Mouse (Mus musculus): ENCODE results near the gene Col28a1. TPM values are rescaled to one million over a fixed set of nuclear protein-coding genes. Genes with fewer than 3 reads are reported as not detected.
A peak's percentile ranks its signal among the peaks of the same experiment; 100 is the strongest.

Col28a1 gene
- 0.22 and 0.36 TPM in 2 replicates for polyA plus RNA-seq (2012; rRNA removed)

GRCm38 (mm10) chr6:8192517-8192916 is at the start of gene Col28a1:
Gene Col28a1, minus strand, starts transcription at chr6:8192617.
- no peak for DNase-seq (ENCODE audit: low read depth)

DNA sequence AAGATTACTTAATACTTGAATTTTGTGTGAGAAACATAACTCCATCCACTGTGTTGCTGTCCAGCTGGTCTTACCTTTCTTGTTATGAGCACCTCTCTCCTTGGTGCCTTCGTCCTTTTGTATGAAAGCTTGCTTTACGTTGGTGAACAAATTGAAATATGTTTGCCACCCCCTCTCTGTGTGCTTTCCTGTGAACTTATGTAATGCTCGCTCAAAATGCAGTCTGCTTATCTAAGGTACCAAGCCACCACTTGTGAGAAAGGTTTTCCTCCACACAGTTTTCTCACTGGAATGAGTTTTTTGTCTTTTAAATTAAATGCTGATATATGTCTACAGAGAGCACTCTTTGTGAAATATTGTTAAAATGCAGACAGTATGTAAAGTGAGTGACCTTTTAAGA is 36.2 kb upstream of the Col28a1 start:
- DNase-seq (ENCODE audit: low read depth): no peak

- no peak for DNase-seq (ENCODE audit: low read depth)
These were observed 34.6 kb upstream of the Col28a1 start for GRCm38 (mm10) chr6:8227035-8227434.

GRCm38 (mm10) chr6:8210661-8211060 is 18.2 kb upstream of the Col28a1 start:
- DNase-seq (ENCODE audit: low read depth): no peak

GRCm38 (mm10) chr6:8209866-8210186 is 17.4 kb upstream of the Col28a1 start:
- no peak for DNase-seq (ENCODE audit: low read depth)

GRCm38 (mm10) chr6:8209047-8209865 is 16.8 kb upstream of the Col28a1 start, which contains the start of gene Mios:
Gene Mios, plus strand, starts transcription at chr6:8209222.
- no peak for DNase-seq (ENCODE audit: low read depth)

- no peak for DNase-seq (ENCODE audit: low read depth)
These were observed 2.5 kb downstream of the Col28a1 start for GRCm38 (mm10) chr6:8189917-8190316.

GRCm38 (mm10) chr6:8188599-8189233 is 3.7 kb downstream of the Col28a1 start:
- no peak for DNase-seq (ENCODE audit: low read depth)

GRCm38 (mm10) chr6:8178397-8178941 is 13.9 kb downstream of the Col28a1 start:
- no peak for DNase-seq (ENCODE audit: low read depth)

DNA sequence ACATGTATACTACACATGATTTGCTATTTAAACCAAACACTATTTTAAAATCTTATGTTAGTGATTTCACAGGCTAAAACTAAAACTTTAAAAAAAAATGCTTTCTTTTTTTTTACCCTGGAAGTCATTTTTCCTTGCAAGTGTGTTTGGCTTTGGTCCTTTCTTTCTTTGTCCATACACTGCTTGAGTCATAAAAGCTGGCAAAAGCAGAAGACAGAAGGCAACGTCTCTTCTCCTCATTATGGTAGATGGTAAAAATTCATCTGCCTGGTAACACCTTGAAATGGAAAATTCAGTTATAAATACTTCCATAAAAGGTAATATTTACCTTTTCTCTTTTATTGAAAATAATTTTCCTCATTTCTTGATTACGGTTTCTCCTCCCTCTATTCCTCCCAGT is 16.3 kb downstream of the Col28a1 start:
- DNase-seq (ENCODE audit: low read depth): no peak

GRCm38 (mm10) chr6:8175346-8175745 is 17.1 kb downstream of the Col28a1 start:
- no peak for DNase-seq (ENCODE audit: low read depth)

DNA sequence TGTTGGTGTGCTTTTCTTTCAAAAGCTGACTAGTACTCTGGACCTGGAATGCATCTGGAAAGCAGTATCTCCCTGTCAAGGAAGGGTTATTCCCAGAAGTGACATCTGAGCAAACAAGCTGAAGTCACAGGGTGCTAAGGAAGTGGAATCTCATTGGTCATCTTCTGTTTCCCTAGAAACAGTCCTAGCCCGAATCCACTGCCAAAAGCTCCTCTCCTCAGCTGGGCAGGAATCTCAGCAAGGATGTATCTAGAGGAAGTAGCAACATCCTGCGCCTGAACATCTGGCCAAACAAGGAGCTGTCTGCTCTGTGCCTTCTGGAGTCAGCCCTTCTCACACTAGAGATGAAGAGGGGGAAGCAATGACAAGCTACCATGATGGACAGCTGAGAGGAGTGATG is 18.4 kb downstream of the Col28a1 start:
- DNase-seq (ENCODE audit: low read depth): no peak

GRCm38 (mm10) chr6:8172101-8172500 is 20.3 kb downstream of the Col28a1 start:
- peak; percentile 3 for DNase-seq (ENCODE audit: low read depth)

DNA sequence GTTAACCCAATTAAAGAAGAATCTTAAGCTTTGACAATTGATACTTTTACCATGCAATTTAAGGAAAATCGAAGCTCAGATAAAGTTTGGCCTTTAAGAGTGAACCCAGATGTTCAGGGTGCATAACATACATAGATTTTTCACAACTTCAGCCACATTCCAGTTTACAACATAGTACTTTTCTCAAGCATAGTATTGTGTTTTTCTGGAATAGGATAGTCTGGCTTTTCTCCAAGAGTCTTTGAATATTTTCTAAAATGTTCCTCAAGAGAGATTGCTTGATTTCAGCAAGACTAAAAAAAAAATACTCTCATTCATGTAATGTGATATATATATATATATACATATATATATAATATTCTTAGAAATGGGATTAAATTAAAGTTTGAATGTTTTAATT is 27.7 kb downstream of the Col28a1 start:
- no peak for DNase-seq (ENCODE audit: low read depth)

DNA sequence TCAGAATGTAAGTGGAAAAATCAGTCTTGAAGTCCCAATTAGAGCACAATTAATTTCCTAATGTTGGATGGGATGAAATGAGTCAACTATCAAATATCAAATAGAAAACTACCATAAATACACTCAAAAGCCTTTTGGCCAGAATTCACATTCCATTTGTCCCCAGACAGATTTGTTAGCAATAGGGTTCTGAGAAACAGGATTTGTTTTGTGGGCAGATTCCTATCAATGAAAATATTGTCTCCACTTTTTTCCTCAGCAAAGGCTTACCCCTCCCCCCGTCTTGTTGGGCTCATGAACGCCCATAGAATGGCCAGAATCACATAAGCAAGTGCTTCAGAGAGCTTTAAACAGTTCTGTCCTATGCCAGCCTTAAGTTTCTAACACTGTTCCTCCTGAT is 32.4 kb downstream of the Col28a1 start:
- no peak for DNase-seq (ENCODE audit: low read depth)

DNA sequence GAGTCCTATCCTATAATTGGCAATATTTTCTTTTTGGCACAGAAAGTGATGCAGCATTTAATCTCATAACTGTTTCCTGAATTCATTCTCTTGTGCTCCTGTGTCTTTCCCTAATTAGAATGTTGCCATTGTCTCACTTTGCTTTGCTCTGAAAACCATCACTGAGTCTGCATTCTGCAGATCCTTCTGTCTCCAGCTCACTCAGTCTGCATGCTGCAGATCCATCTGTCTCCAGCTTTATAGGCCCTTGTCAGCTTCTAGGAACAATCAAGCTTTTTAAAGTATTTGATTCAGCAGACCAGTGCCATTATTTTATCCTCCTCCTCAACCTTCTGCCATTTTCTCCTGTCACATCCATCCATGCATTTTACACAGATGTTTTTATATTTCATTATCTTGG is 35.3 kb downstream of the Col28a1 start:
- DNase-seq (ENCODE audit: low read depth): no peak

- no peak for DNase-seq (ENCODE audit: low read depth)
These were observed 39.7 kb downstream of the Col28a1 start for GRCm38 (mm10) chr6:8152551-8153361.

DNA sequence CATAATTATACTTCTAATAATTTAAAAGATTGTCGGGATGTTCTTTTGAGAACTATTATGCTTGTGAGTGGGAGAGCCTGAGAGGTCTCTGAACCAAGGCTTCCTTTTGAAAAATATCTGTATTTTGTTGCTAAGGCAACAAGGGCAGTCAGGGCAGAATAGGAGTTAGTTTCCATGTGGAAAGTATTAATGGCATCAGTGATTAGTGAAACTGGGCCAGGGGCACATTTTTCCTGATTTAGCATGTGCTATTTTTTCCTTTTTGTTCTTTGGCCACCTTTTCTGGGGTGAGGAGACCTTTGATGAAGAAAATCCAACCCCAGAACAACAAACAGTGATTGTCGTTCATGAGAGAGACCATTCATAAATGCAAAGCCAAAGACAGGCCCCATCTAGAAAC is 43.5 kb downstream of the Col28a1 start:
- no peak for DNase-seq (ENCODE audit: low read depth)

- DNase-seq (ENCODE audit: low read depth): no peak
These were observed 50.5 kb downstream of the Col28a1 start for GRCm38 (mm10) chr6:8141881-8142280.

DNA sequence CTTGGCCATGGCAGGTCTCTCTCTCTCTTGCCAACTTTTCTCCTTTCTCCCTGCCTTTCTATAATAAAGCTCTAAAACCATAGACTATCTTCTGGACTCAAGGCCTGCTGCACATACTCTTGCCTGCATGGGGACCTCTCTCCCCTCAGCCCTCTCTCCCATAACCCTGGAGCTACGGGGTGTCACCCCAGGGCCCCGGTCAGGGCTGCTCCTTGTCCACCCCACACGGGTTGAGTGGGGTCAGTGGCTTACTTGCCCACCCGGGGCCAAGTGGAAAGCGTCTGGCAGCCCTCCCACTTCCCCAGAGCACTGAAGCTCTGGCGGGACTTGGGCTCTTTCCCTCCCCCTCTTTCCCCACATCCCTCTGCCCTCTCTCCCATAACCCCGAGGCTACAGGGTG is 62.3 kb downstream of the Col28a1 start:
- DNase-seq (ENCODE audit: low read depth): no peak

DNA sequence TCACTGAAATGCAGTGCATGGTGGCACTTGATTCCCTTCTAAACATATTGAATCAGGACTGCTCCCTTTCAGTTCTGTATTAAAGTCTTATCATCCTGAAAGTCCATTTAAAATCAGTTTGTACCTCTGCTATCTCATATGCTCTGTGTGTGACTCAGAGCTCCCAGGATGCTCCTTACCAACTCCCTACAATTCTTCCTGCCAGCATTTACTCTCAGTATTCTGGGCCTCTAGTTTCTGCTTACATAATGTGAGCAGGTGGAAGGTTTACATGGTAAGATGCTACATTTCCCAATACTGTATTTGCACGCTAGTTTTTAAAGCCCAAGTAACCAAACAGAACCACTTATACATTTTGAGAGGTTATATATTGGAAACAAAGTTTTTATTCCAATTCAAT is 64.3 kb downstream of the Col28a1 start:
- no peak for DNase-seq (ENCODE audit: low read depth)

DNA sequence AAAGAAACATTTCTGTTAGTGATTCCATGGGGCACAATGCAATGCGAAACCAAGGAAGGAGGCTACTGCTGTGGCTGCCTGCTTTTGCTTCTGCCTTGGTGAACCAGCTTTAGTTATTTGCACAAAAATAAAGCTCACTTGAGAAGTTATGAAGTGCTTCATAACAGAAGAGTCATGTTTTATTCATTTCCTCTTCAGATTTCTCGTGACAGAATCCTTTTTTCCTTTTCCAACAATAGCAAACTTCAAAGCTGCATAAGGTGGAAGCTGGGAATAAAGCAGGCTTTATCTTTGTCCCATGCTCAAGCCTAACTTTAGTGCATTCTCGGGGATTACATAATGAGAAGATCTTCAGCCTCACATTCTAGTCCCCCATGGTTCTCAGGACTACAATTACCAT is 65.9 kb downstream of the Col28a1 start:
- no peak for DNase-seq (ENCODE audit: low read depth)

Measured in gonadal fat pad, adult 2 months (tissue).